Mouse (Mus musculus) lung, adult 10 weeks (tissue): ENCODE data around the gene Ahcyl2. TPM values are rescaled to one million over a fixed set of nuclear protein-coding genes. Genes with fewer than 3 reads are reported as not detected.

Experiments used
- polyA plus RNA-seq: library from polyadenylated mRNA; stranded (reverse); fragments of 350-450 nt; fragmentation: Illumina TruSeq; extraction: RNeasy Lipid Tissue Mini Kit (QIAGEN cat#74804); gene quantifications from one replicate; pipeline ENCODE4 v1.2.3, GENCODE M21; 2014; ENCODE audit warnings: low read depth, low replicate concordance; ENCODE audit not compliant: insufficient read depth

Gene Ahcyl2
- 34.8 TPM for polyA plus RNA-seq

GRCm38 (mm10) chr6:29767813-29768660, at the start of gene Ahcyl2:
TSS of gene Ahcyl2 (plus strand) at chr6:29768011.

GRCm38 (mm10) chr6:29735336-29735688, 32.5 kb upstream of the Ahcyl2 start, which contains the start of gene Smo:
TSS of gene Smo (plus strand) at chr6:29735503.

GRCm38 (mm10) chr6:29916530-29917382, 148.9 kb downstream of the Ahcyl2 start, which contains the start of gene Strip2:
TSS of gene Strip2 (plus strand) at chr6:29917012.

Other genes with a start within 250 kb of the Ahcyl2 start
- 18.6 TPM for gene Irf5, start 241.4 kb upstream of the Ahcyl2 start, polyA plus RNA-seq
- 23.0 TPM for gene Tnpo3, start 158.1 kb upstream of the Ahcyl2 start, polyA plus RNA-seq
- gene Tspan33, start 73.8 kb upstream of the Ahcyl2 start, polyA plus RNA-seq, result 2.0 TPM
- 11.0 TPM for gene Smo, start 32.5 kb upstream of the Ahcyl2 start, polyA plus RNA-seq
- gene Strip2, start 149.0 kb downstream of the Ahcyl2 start, polyA plus RNA-seq, result 0.44 TPM